Mouse (Mus musculus): ENCODE results near the gene Ccdc34.

- no peak for TF ChIP-seq CTCF (IDR thresholded peaks at IDR 0.05; ENCODE audit: control insufficient read depth, insufficient read depth, low read length)
- no peak for TF ChIP-seq POLR2A (IDR thresholded peaks at IDR 0.05; ENCODE audit: borderline replicate concordance, control insufficient read depth, low read depth, low read length)
These were observed 168.9 kb downstream of the Ccdc34 start for GRCm38 (mm10) chr2:110186427-110186980.

Measured in bone marrow, adult 2 months (tissue).